ENCODE assay signal across 20 mouse cellular contexts in genomic region chr4:46479081-46479480, GRCm38 (mm10). TPM values are rescaled to one million over a fixed set of nuclear protein-coding genes. Genes with fewer than 3 reads are reported as not detected.
DNase-seq lines count a peak whose midpoint lies in the region; ATAC-seq lines count a peak whose summit lies in the region.
"Had no signal": no experiment of that assay in that cellular context is flagged by ENCODE, and none has a peak within 500 bp of the region (broad histone marks: within the 10 kb centered on the region; RNA-seq: fewer than 3 reads in every experiment).

No protein-coding gene starts in this region.

- peak; percentile 14 for DNase-seq in thymus, postnatal 0 days (ENCODE audit: low spot score)
- DNase-seq in thymus, postnatal 14 days: no peak
- peak; percentile 35 for DNase-seq in induced T-regulatory cell, adult 2 months (ENCODE audit: low read depth)
- DNase-seq in right cerebral cortex, postnatal 25 days: no peak
- no peak for DNase-seq in B cell, adult 2 months
- DNase-seq: adrenal gland, adult 2 months; adrenal gland, postnatal 14 days; cerebellum, adult 11 months; cerebellum, adult 2 months; cerebellum, postnatal 10 days; cerebellum, postnatal 36 days; gastrocnemius, postnatal 10 days; gastrocnemius, postnatal 36 days; heart, adult 11 months; kidney, adult 18-20 months had no signal

- ATAC-seq in CD4-positive, CD25-positive, alpha-beta regulatory T cell, adult 4 months: peak; percentile 90
- ATAC-seq in granulocyte monocyte progenitor cell, adult 5-6 weeks (replicated peaks; ENCODE audit: poor library complexity, severe bottlenecking): no peak
- ATAC-seq: forebrain, embryonic 13.5 days; forebrain, embryonic 16.5 days; intestine, embryonic 16.5 days had no signal

RNA-seq across cellular contexts. Expression of gene Nans, which starts 10.0 kb away (rescaled TPM):
- 111 and 114 TPM in 2 replicates for polyA plus RNA-seq in thymus, postnatal 0 days (2015; fragmentation: Nextera tagmentation; extraction: Ambion mirVana)
- polyA plus RNA-seq in CD4-positive, CD25-positive, alpha-beta regulatory T cell, adult 4 months (2017; shearing (Covaris generic)): 10 to 100 TPM; 67.1 to 69.6 TPM
- total RNA-seq in granulocyte monocyte progenitor cell, adult 5-6 weeks (2014; fragmentation: Nextera tagmentation): 77.2 and 94.3 TPM in 2 replicates
- 86.2 and 97.0 TPM in 2 replicates for total RNA-seq in granulocyte monocyte progenitor cell, adult 5-6 weeks (2017)

RNA-seq across cellular contexts. Expression of gene Anp32b, which starts 28.4 kb away (rescaled TPM):
- 356 and 374 TPM in 2 replicates for polyA plus RNA-seq in thymus, postnatal 0 days (2015; fragmentation: Nextera tagmentation; extraction: Ambion mirVana)
- 10 to 100 TPM; 36.6 to 47.9 TPM for polyA plus RNA-seq in CD4-positive, CD25-positive, alpha-beta regulatory T cell, adult 4 months (2017; shearing (Covaris generic))
- total RNA-seq in granulocyte monocyte progenitor cell, adult 5-6 weeks (2014; fragmentation: Nextera tagmentation): 672 and 724 TPM in 2 replicates
- total RNA-seq in granulocyte monocyte progenitor cell, adult 5-6 weeks (2017): 142 and 159 TPM in 2 replicates

RNA-seq across cellular contexts. Expression of gene Trim14, which starts 56.9 kb away (rescaled TPM):
- polyA plus RNA-seq in thymus, postnatal 0 days (2015; fragmentation: Nextera tagmentation; extraction: Ambion mirVana): 19.8 and 22.4 TPM in 2 replicates
- 10 to 100 TPM; 33.2 to 35.8 TPM for polyA plus RNA-seq in CD4-positive, CD25-positive, alpha-beta regulatory T cell, adult 4 months (2017; shearing (Covaris generic))
- total RNA-seq in granulocyte monocyte progenitor cell, adult 5-6 weeks (2014; fragmentation: Nextera tagmentation): 21.1 and 34.2 TPM in 2 replicates
- total RNA-seq in granulocyte monocyte progenitor cell, adult 5-6 weeks (2017): 15.6 and 16.3 TPM in 2 replicates

Comparison
In these comparisons a context has a peak if more than half of its experiments do, and no peak if none do; other contexts are left out.
1. DNase-seq: peak in thymus, postnatal 0 days (single experiment) and induced T-regulatory cell, adult 2 months (single experiment); none in thymus, postnatal 14 days (single experiment), right cerebral cortex, postnatal 25 days (single experiment) and B cell, adult 2 months (0 of 2).